Mouse (Mus musculus): Measurements from ENCODE around the gene Nfia.

- TF ChIP-seq CTCF (IDR thresholded peaks at IDR 0.05; ENCODE audit: borderline replicate concordance, insufficient read depth, low read length) (no peak), POLR2A (IDR thresholded peaks at IDR 0.05; ENCODE audit: low read depth, low read length) (no peak)
Measured at GRCm38 (mm10) chr4:98118761-98119675, 346.5 kb downstream of the Nfia start.

All from embryonic fibroblast, embryonic 13.5 days (primary cell).